Mouse (Mus musculus) embryo, embryonic 10 days (tissue): ENCODE results near the gene 9230102O04Rik.

Experiments used
- DNase-seq: peaks from one replicate; pipeline ENCODE4 v3.0.0-alpha.2; 2015; ENCODE audit warnings: low spot score

The 9230102O04Rik gene

DNA sequence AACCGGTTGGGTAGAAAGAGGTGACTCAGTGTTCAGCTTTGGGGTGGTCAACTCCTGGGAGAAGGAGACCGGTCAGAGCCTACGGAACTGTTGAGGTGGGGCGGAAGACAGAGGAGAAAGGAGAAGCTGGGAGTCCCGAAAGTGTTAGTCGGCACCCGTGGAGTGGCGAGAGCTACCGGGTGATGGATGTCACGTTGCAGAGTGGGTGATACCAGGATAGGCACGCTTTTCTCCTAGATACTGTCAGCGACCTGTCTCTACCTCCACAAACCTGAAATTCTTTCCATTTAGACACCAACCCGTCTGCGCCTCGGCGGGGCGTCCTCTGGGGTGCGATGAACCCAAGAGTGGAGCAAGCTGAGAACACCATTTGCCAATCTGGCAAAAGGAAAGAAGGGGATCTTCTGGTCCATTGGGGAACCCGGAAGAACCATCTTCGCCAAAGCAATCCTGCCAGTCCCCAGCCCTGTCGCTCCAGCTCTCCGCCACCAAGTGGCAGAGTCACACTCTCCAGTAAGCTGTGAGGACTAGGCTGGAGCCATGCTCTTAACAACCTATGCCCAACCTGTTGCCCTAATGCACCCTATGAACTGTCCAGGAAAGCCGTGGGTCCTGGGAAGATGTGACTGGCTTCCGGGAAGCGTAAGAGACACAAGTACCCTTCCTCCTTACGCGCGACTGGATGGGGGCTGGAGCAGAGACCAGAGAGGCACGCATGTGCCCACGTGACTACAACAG, at the start of gene 9230102O04Rik:
9230102O04Rik (minus strand) TSS at position 628 of the 738 bp plus-strand sequence.
- DNase-seq, result peak; percentile 75

GRCm38 (mm10) chr2:9935965-9936364, 46.6 kb upstream of the 9230102O04Rik start:
- DNase-seq, result peak; percentile 61

DNA sequence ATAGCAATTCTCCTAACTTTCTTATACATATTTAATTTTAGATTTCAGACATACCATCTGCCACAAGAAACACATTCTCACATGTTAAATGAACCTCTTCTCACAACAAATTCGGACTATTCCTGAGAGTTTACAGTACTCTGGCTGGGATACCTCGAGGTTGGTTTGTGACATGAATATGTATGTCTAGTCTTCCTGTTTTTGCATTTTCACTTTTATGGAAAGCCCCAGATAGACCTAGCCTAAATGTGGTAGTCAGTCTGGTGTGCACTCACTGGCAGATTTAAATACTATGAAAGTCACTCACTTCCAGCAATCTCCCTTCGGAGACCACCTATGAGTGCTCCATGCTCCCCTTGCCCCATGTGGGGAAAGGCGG, 37.6 kb upstream of the 9230102O04Rik start:
- no peak for DNase-seq

- DNase-seq, result peak; percentile 20
These were observed 37.0 kb upstream of the 9230102O04Rik start for GRCm38 (mm10) chr2:9926194-9926904.

GRCm38 (mm10) chr2:9918691-9919471, 29.5 kb upstream of the 9230102O04Rik start:
- DNase-seq, result no peak

DNA sequence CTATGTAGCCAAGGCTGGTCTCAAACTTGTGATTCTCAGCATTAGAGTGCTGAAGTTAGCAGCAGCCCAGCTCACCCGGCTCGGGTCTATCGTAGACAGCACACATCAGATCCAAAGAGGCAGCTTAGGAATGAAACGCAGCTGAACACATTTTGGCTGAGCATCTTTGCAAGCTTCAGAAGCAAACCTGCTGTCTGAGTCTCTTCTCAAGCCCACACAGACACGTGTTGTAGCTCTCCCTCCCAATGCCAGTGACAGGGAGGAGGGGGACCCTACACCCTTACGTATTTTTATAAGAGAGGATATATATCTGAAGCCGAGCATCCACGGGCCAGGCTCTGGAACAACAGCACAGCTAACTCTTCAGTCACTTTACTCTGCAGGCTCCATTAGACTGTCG, 28.3 kb upstream of the 9230102O04Rik start:
- DNase-seq, result no peak

DNA sequence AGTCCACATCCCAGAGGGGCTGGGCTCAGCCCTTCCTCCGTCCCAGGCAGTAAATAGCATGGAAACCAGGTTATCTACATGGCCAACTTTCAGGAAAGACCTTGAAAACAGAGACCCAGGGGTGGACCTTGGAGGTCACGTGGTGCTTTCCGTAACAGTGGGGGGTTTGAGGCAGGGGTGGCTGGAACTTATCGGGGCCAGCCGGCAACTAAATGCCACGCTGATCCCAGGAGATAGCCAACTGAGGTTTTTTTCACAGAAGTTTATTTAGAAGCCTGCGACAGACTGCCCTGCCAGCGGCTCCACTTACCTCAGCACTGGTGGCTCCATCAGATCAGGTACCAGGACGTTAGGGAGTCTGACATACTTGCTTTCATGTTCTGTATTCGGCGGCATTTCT, 16.7 kb upstream of the 9230102O04Rik start:
- DNase-seq, result no peak

DNA sequence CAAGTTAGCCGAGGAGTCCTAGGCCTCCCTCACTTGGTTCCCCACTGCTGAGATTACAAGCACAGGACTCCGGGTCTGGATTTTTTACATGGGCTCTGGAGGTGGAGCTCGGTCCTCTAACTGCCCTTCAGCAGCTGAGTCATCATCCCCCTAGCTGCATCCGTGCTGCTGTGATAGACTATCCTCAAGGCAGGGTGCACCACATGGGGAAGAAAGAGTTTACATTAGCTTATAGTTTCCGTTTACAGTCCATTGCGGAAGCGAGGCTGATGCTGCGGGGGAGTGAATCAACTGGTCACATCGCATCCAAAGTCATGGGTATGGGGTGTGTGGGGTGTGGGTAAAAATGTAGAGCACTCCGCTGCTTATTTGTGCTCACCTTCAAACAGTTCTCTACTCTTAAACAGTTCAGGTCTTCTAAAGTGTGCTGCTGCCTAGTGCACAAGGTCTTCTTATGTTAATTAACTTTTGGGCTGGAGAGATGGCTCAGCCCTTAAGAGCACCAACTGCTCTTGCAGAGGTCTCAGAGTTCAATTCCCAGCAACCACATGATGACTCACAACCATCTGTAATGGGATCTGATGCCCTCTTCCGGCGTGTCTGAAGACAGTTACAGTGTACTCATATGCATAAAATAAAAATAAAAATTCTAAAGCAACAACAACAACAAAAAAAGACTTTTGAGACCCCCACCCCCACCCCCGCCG, 14.7 kb upstream of the 9230102O04Rik start:
- no peak for DNase-seq

DNA sequence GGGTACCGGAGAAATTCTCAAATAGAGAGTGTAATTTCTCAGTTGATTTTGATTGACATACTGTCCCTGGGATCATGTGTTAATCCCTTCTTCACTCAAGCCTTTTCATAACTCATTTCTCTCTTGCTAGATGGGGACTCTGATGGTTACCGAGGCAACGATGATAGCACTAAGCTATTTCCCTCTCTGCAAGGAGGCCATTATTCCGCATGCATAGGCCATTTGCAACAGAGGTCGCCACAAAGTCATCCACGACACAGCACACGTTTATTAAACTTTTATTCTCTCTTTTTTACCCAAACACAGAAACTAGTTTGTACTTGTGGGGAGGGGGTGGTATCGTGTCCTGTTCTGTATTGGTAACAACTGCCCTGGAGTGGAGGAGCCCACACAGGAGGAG, 8.5 kb upstream of the 9230102O04Rik start:
- DNase-seq, result peak; percentile 76

- peak; percentile 68 for DNase-seq
These were observed 6.9 kb upstream of the 9230102O04Rik start for GRCm38 (mm10) chr2:9896097-9896770.

GRCm38 (mm10) chr2:9894836-9895593, 5.7 kb upstream of the 9230102O04Rik start:
- DNase-seq, result no peak

- DNase-seq, result no peak
These were observed 4.1 kb upstream of the 9230102O04Rik start for GRCm38 (mm10) chr2:9893272-9893953.

DNA sequence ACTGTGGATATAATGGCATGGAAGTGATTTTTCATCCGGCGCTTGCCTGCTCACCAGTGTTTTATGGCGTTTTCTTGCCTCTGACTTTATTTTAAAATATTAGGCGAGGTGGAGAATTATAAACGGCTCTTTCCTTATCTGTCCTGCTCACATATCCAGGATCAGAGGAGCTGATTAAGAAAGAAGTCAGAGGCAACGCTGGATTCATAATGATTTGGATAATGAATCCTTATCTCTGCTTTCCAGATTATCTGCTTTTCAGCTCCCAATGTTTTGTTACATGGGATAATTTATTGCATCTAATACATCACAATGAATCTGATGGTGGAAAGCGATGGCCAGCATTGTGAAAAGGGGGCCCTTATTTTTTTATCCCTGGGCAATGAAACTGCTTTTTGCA, 3.2 kb upstream of the 9230102O04Rik start:
- DNase-seq, result no peak

- no peak for DNase-seq
These were observed 1.6 kb upstream of the 9230102O04Rik start for GRCm38 (mm10) chr2:9890906-9891305.

DNA sequence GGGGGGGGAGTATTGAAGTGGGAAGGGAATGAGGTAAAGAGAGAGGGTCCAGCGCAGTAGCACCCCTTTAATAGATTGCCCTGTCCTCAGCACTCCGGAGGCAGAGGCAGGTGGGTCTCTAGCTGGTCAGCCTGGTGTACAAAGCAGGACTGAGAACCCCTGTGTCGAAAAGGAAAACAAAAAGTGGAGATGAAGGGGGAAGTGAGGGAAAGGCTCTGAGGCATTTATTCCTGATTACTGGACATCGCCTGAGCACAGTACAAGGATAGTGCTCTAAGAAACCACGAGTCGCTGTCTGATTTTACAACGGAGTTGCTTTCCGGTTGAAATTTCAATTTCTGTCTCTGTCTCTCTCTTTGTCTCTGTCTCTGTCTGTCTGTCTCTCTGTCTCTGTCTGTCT, 911 bp upstream of the 9230102O04Rik start:
- DNase-seq, result no peak

DNA sequence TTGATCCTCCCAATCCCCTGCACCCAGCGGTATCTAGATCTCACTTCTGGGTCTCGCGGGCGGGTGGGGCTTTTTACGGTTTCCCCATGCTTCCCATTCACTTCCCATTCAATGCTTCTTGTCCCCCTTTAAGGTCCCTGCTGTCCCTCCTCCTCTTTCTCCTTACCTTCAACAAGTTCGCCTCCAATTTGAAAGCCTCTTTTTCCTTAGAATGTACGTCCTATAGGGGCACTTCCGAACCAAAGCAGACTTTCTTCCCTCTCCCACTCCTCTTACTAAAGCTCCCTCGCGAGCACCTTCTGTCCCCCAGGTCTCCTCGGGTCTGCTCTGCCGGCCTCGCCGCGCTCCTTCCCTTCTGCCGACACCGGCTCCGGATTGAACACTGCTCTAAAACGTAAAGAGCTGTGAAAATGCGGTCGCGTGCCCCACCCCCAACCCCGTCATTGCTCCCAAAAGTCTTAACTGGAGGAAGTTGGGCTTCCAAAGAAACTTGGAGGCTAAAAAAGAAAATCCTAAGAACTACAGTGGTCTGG, 377 bp upstream of the 9230102O04Rik start, which contains the start of gene Gata3:
Gata3 (minus strand) TSS at position 384 of the 533 bp plus-strand sequence.
- no peak for DNase-seq

- DNase-seq, result peak; percentile 25
These were observed 1.7 kb downstream of the 9230102O04Rik start for GRCm38 (mm10) chr2:9887636-9888035.

DNA sequence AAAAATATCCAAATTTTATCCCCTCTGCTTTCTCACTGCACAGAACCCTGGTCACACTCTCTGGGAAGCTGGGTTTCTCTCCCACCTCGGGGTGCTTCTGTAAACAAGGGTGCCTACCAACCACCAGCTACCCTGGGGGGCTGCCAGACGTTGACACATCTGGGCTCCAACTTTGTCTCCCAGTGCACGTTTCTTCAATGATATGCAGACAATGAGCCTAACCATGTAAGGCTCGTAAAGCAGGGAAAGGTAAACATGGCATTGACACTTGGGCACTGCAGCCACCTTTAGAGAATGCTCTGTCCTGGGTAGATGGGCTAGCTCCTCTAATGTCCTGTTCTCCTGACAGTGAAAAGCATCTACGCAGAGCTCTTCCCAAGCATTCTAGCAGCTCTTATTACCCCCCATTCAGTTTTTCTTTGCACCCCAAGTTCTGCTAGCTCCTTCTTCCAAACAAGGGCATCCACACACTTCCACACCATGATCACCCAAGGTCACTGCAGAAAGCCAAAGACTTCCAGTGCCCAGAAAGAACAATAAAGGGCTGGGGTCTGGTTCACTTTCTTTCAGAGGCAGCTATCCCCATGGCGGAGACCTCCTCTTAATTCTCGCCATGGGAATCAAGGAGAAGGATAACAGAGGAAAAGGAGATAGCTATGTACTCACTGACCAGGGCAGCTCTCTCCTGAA, 2.3 kb downstream of the 9230102O04Rik start:
- DNase-seq, result no peak

DNA sequence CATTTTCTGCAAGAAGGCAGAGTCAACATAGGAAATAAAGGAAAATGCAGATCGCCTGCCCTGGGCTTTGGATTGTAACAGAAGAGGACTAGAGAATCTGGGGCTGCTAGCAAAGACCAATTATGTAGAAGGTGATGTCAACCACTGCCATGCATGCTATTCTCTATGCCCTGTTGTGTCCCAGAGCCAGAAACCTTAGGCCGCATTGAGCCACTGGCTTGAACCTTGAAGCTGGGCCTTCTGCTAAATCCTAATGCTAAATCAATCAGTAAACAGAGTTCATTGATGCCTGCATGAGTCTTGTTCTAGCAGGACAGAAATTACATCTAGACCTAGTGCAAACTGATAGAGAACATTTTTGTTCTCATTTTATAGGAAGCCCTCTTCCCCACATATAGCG, 3.3 kb downstream of the 9230102O04Rik start:
- DNase-seq, result no peak
